ENCODE assay signal across 8 mouse cellular contexts in genomic region chr7:30563906-30564280, GRCm38 (mm10). TPM values are rescaled to one million over a fixed set of nuclear protein-coding genes. Genes with fewer than 3 reads are reported as not detected.
DNase-seq lines count a peak whose midpoint lies in the region; ATAC-seq and TF ChIP-seq lines count a peak whose summit lies in the region.

No protein-coding gene starts in this region.

- H3K36me3 ChIP-seq in lung, embryonic 14.5 days (ENCODE audit: insufficient read depth): peaks cover 39% of the 10 kb centered on the region
- H3K36me3 ChIP-seq in embryonic facial prominence, embryonic 11.5 days (replicated peaks; ENCODE audit: control insufficient read depth, insufficient read depth, low read depth, low read length): peaks cover 1% of the 10 kb centered on the region
- H3K36me3 ChIP-seq in limb, embryonic 11.5 days (ENCODE audit: control insufficient read depth, insufficient read depth, low read length): peaks cover 8% of the 10 kb centered on the region; the same call in 1 of the 2 replicates

- TF ChIP-seq CTCF in lung, embryonic 14.5 days (IDR thresholded peaks at IDR 0.05; ENCODE audit: low read depth): no peak

- no peaks in the 10 kb centered on the region for H3K4me1 ChIP-seq in lung, embryonic 14.5 days (ENCODE audit: insufficient read depth)
- H3K4me1 ChIP-seq in embryonic facial prominence, embryonic 11.5 days (ENCODE audit: control insufficient read depth, insufficient read depth, low read length): no peaks in the 10 kb centered on the region
- peaks cover 6% of the 10 kb centered on the region for H3K4me1 ChIP-seq in limb, embryonic 11.5 days (ENCODE audit: control insufficient read depth, insufficient read depth, low read length)

- no peak; the same call in 1 of the 2 replicates for ATAC-seq in lung, embryonic 14.5 days (ENCODE audit: insufficient read depth)
- no peak; the same call in 1 of the 2 replicates for ATAC-seq in embryonic facial prominence, embryonic 11.5 days (replicated peaks; ENCODE audit: insufficient number of reproducible peaks, low FRiP score, low TSS enrichment, low read depth)
- ATAC-seq in limb, embryonic 11.5 days (ENCODE audit: insufficient number of reproducible peaks, low FRiP score, low TSS enrichment, low read depth): no peak; the same call in 1 of the 2 replicates

- H3K9me3 ChIP-seq in lung, embryonic 14.5 days (ENCODE audit: low read depth, low read length): no peaks in the 10 kb centered on the region
- no peaks in the 10 kb centered on the region for H3K9me3 ChIP-seq in embryonic facial prominence, embryonic 11.5 days (replicated peaks; ENCODE audit: control insufficient read depth, low read length)
- H3K9me3 ChIP-seq in limb, embryonic 11.5 days (ENCODE audit: control insufficient read depth, low read length): no peaks in the 10 kb centered on the region

- intact Hi-C loops in gastrocnemius, postnatal 36 days (cut with DNase I): no loop called here

- peak overlapping the region; percentile 79 for H3K4me3 ChIP-seq in lung, embryonic 14.5 days (ENCODE audit: low read depth, low read length)
- H3K4me3 ChIP-seq in embryonic facial prominence, embryonic 11.5 days (ENCODE audit: low read depth, low read length): peak overlapping the region; percentile 60
- H3K4me3 ChIP-seq in limb, embryonic 11.5 days (ENCODE audit: low read depth, low read length): peak overlapping the region; percentile 71

- H3K27ac ChIP-seq in lung, embryonic 14.5 days (ENCODE audit: low read depth): peak overlapping the region; percentile 96; the same call in 1 of the 2 replicates
- H3K27ac ChIP-seq in embryonic facial prominence, embryonic 11.5 days (replicated peaks; ENCODE audit: low read depth, low read length): peak overlapping the region; percentile 80; the same call in 1 of the 2 replicates
- peak overlapping the region; percentile 92; the same call in 1 of the 2 replicates for H3K27ac ChIP-seq in limb, embryonic 11.5 days (replicated peaks; ENCODE audit: low read depth, low read length)

- no peaks in the 10 kb centered on the region for H3K27me3 ChIP-seq in lung, embryonic 14.5 days (ENCODE audit: insufficient read depth, low read length)
- H3K27me3 ChIP-seq in embryonic facial prominence, embryonic 11.5 days (ENCODE audit: control insufficient read depth, insufficient read depth, low read length): no peaks in the 10 kb centered on the region
- no peaks in the 10 kb centered on the region for H3K27me3 ChIP-seq in limb, embryonic 11.5 days (ENCODE audit: control insufficient read depth, insufficient read depth, low read length)

- H3K4me2 ChIP-seq in lung, embryonic 14.5 days: peak overlapping the region; percentile 79
- H3K4me2 ChIP-seq in embryonic facial prominence, embryonic 11.5 days (ENCODE audit: low read depth, low read length): peak overlapping the region; percentile 71
- peak overlapping the region; percentile 53 for H3K4me2 ChIP-seq in limb, embryonic 11.5 days (ENCODE audit: low read depth, severe bottlenecking)

- DNase-seq in lung, embryonic 14.5 days: no peak
- no peak for DNase-seq in lung, postnatal 10 days
- no peak for DNase-seq in embryonic facial prominence, embryonic 11.5 days (ENCODE audit: low spot score)
- no peak for DNase-seq in limb, embryonic 11.5 days (ENCODE audit: low spot score)
- peak; percentile 48 to 58 for DNase-seq in spleen, postnatal 36 days (ENCODE audit: low spot score in 2 of 2)
- no peak for DNase-seq in left cerebral cortex, adult 9 months (ENCODE audit: low spot score in 2 of 2)
- no peak for DNase-seq in gastrocnemius, postnatal 36 days
- no peak for DNase-seq in embryo, embryonic 11 days

- peak overlapping the region; percentile 65 for H3K9ac ChIP-seq in lung, embryonic 14.5 days
- peak overlapping the region; percentile 71 for H3K9ac ChIP-seq in embryonic facial prominence, embryonic 11.5 days (replicated peaks; ENCODE audit: low read length)
- H3K9ac ChIP-seq in limb, embryonic 11.5 days (ENCODE audit: low read length): peak overlapping the region; percentile 81; the same call in 1 of the 2 replicates

- WGBS in lung, embryonic 14.5 days: 19% methylated on average over 6 of the region's 6 CpGs
- WGBS in embryonic facial prominence, embryonic 11.5 days: 22% methylated on average over 6 of the region's 6 CpGs
- 25% methylated on average over 6 of the region's 6 CpGs for WGBS in limb, embryonic 11.5 days

RNA-seq across cellular contexts. Expression of gene Psenen, which starts 0.5 kb away (rescaled TPM):
- polyA plus RNA-seq in lung, embryonic 14.5 days (2014; fragmentation: Nextera tagmentation; extraction: Ambion mirVana): 104 and 105 TPM in 2 replicates
- polyA plus RNA-seq in embryonic facial prominence, embryonic 11.5 days (2014; fragmentation: Nextera tagmentation; extraction: Ambion mirVana): 108 and 110 TPM in 2 replicates
- polyA plus RNA-seq in limb, embryonic 11.5 days (2014; fragmentation: Nextera tagmentation; extraction: Ambion mirVana): 105 and 123 TPM in 2 replicates
- total RNA-seq in gastrocnemius, postnatal 36 days (2021): 10 to 100 TPM; 95.1 to 99.1 TPM

RNA-seq across cellular contexts. Expression of gene Gm49396, which starts 0.7 kb away (rescaled TPM):
- polyA plus RNA-seq in lung, embryonic 14.5 days (2014; fragmentation: Nextera tagmentation; extraction: Ambion mirVana): 7.9 and 9.9 TPM in 2 replicates
- polyA plus RNA-seq in embryonic facial prominence, embryonic 11.5 days (2014; fragmentation: Nextera tagmentation; extraction: Ambion mirVana): 5.9 and 7.0 TPM in 2 replicates
- polyA plus RNA-seq in limb, embryonic 11.5 days (2014; fragmentation: Nextera tagmentation; extraction: Ambion mirVana): 6.0 and 6.8 TPM in 2 replicates
- total RNA-seq in gastrocnemius, postnatal 36 days (2021): 1 to 10 TPM; 1.8 TPM

RNA-seq across cellular contexts. Expression of gene U2af1l4, which starts 0.8 kb away (rescaled TPM):
- 101 and 120 TPM in 2 replicates for polyA plus RNA-seq in lung, embryonic 14.5 days (2014; fragmentation: Nextera tagmentation; extraction: Ambion mirVana)
- 99.9 and 102 TPM in 2 replicates for polyA plus RNA-seq in embryonic facial prominence, embryonic 11.5 days (2014; fragmentation: Nextera tagmentation; extraction: Ambion mirVana)
- 91.9 and 100 TPM in 2 replicates for polyA plus RNA-seq in limb, embryonic 11.5 days (2014; fragmentation: Nextera tagmentation; extraction: Ambion mirVana)
- 10 to 100 TPM; 51.8 to 52.3 TPM for total RNA-seq in gastrocnemius, postnatal 36 days (2021)

RNA-seq across cellular contexts. Expression of gene Igflr1, which starts 1.3 kb away (rescaled TPM):
- 3.0 and 4.1 TPM in 2 replicates for polyA plus RNA-seq in lung, embryonic 14.5 days (2014; fragmentation: Nextera tagmentation; extraction: Ambion mirVana)
- polyA plus RNA-seq in embryonic facial prominence, embryonic 11.5 days (2014; fragmentation: Nextera tagmentation; extraction: Ambion mirVana): 1.5 and 2.9 TPM in 2 replicates
- 3.2 and 3.5 TPM in 2 replicates for polyA plus RNA-seq in limb, embryonic 11.5 days (2014; fragmentation: Nextera tagmentation; extraction: Ambion mirVana)
- total RNA-seq in gastrocnemius, postnatal 36 days (2021): under 1 TPM in 1 of 2 experiments, not detected in 1; 0.38 TPM

RNA-seq across cellular contexts. Expression of gene Lin37, which starts 4.3 kb away (rescaled TPM):
- polyA plus RNA-seq in lung, embryonic 14.5 days (2014; fragmentation: Nextera tagmentation; extraction: Ambion mirVana): 33.7 and 34.7 TPM in 2 replicates
- polyA plus RNA-seq in embryonic facial prominence, embryonic 11.5 days (2014; fragmentation: Nextera tagmentation; extraction: Ambion mirVana): 40.2 and 44.8 TPM in 2 replicates
- 40.6 and 46.9 TPM in 2 replicates for polyA plus RNA-seq in limb, embryonic 11.5 days (2014; fragmentation: Nextera tagmentation; extraction: Ambion mirVana)
- 10 to 100 TPM in 1 of 2 experiments, 1 to 10 TPM in 1; 9.6 to 12.4 TPM for total RNA-seq in gastrocnemius, postnatal 36 days (2021)

Comparison
In these comparisons a context has a peak if more than half of its experiments do, and no peak if none do; other contexts are left out.
1. DNase-seq: peak in spleen, postnatal 36 days (2 of 2); none in lung, embryonic 14.5 days (single experiment), lung, postnatal 10 days (single experiment), embryonic facial prominence, embryonic 11.5 days (single experiment), limb, embryonic 11.5 days (single experiment), left cerebral cortex, adult 9 months (0 of 2), gastrocnemius, postnatal 36 days (0 of 2) and embryo, embryonic 11 days (single experiment).
2. Peak in every context shown above with its lines, with median percentiles within 50 percentile points of each other: H3K27ac ChIP-seq, H3K4me2 ChIP-seq, H3K4me3 ChIP-seq and H3K9ac ChIP-seq.